Mouse (Mus musculus) midbrain, embryonic 14.5 days (tissue): ENCODE data around the gene Gtpbp2. TPM values are rescaled to one million over a fixed set of nuclear protein-coding genes. Genes with fewer than 3 reads are reported as not detected.

ENCODE experiments used
- ATAC-seq: fragments of 200-750 bp; cut with Nextera tagmentation; 2 replicates; pipeline ENCODE4 v1.8.0; 2017; ENCODE audit warnings: moderate number of reproducible peaks, moderate library complexity; ENCODE audit not compliant: low FRiP score, low TSS enrichment
- DNase-seq: peaks from one replicate; pipeline ENCODE4 v3.0.0-alpha.2; 2015
- H3K27ac ChIP-seq: fragments of 300-500 bp; sonication (generic); replicated peaks from 2 replicates; pipeline ENCODE4 v1.5.1; 2014; ENCODE audit warnings: mild to moderate bottlenecking, low read depth, low read length, moderate library complexity
- H3K27me3 ChIP-seq: fragments of 300-500 bp; sonication (generic); 2 replicates; pipeline ENCODE4 v1.6.1; 2014; ENCODE audit warnings: low read length, control low read depth, mixed read lengths; ENCODE audit not compliant: control insufficient read depth, insufficient read depth
- H3K36me3 ChIP-seq: fragments of 300-500 bp; sonication (generic); 2 replicates; pipeline ENCODE4 v1.6.1; 2014; ENCODE audit warnings: low read length, control low read depth; ENCODE audit not compliant: control insufficient read depth, insufficient read depth
- H3K4me1 ChIP-seq: fragments of 300-500 bp; sonication (generic); 2 replicates; pipeline ENCODE4 v1.6.1; 2014; ENCODE audit warnings: mild to moderate bottlenecking, antibody characterized with exemption, low read length, control low read depth; ENCODE audit not compliant: control insufficient read depth, insufficient read depth
- H3K4me2 ChIP-seq: fragments of 300-500 bp; sonication (generic); 2 replicates; pipeline ENCODE4 v1.6.1; 2014; ENCODE audit warnings: mild to moderate bottlenecking, low read length, moderate library complexity
- H3K4me3 ChIP-seq: fragments of 300-500 bp; sonication (generic); replicated peaks from 2 replicates; pipeline ENCODE4 v1.5.1; 2014; ENCODE audit warnings: low read depth, low read length
- H3K9ac ChIP-seq: fragments of 300-500 bp; sonication (generic); replicated peaks from 2 replicates; pipeline ENCODE4 v1.6.1; 2014; ENCODE audit warnings: mild to moderate bottlenecking, low read length, moderate library complexity
- H3K9me3 ChIP-seq: fragments of 300-500 bp; sonication (generic); 2 replicates; pipeline ENCODE4 v1.6.1; 2016; ENCODE audit warnings: low read length, control low read depth, mixed read lengths; ENCODE audit not compliant: control insufficient read depth
- WGBS: fragments of 180-500 bp; shearing (Covaris S2); extraction: QIAGEN DNeasy Blood & Tissue Kit; methylation state at CpG from one replicate; pipeline ENCODE4 v1.1.7; 2014; 5-methylcytosine and 5-hydroxymethylcytosine counted together
- polyA plus RNA-seq: library from polyadenylated mRNA; unstranded; fragments of >200 nt; fragmentation: Nextera tagmentation; extraction: Ambion mirVana; gene quantifications from 2 replicates; pipeline ENCODE4 v1.2.1, GENCODE M21; 2014

Gene Gtpbp2
- polyA plus RNA-seq, 1 experiment from 2014 or later = 27.2 TPM

DNA sequence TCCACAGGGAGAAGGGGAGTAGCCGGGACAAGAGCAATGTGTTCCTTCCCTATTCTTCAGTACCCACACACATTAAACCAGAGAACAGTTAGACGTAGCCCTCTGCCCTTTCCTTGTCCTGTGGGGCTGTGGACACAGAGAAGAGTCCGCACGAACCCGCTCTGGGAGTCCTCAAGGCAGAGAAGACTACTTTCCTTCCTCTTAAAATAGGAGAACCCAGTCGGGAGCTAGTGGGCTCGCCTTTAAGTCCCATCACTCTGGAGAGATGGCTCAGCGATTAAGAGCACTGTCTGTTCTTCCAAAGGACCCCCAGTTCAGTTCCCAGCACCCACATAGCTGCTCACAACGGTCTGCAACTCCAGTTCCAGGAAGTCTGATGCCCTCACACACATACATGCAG lies 878 bp downstream of the Gtpbp2 start:
- peak overlapping the region; percentile 78 for H3K4me2 ChIP-seq
- WGBS = 53% methylated on average over 9 of the region's 9 CpGs
- no peaks in the 10 kb centered on the region for H3K27me3 ChIP-seq
- no peak for ATAC-seq
- peak overlapping the region; percentile 79 for H3K4me3 ChIP-seq
- H3K27ac ChIP-seq = peak overlapping the region; percentile 77
- peaks cover 14% of the 10 kb centered on the region for H3K4me1 ChIP-seq
- peaks cover 30% of the 10 kb centered on the region for H3K36me3 ChIP-seq
- H3K9me3 ChIP-seq = no peaks in the 10 kb centered on the region
- H3K9ac ChIP-seq = peak overlapping the region; percentile 86
- DNase-seq = no peak

DNA sequence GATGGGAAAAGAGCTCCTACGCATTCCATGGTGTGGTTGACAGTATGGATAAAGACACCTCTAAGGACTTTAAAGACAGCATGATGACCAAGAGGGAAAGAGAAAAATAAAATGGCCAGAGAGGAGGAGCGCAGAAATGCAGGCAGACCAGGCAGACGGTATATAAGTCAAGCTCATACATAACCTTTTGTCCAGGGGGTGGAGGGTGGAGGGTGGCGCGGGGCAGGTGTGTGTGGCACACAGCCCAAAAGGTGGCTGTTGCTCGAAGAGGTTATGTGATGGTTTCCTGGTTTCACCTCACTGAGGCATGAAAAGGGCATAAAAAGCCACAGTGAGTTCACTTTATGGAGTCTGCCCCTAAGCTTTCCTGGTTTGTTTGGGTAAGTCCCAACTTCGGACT lies 1.7 kb downstream of the Gtpbp2 start:
- H3K4me2 ChIP-seq = peak overlapping the region; percentile 78

DNA sequence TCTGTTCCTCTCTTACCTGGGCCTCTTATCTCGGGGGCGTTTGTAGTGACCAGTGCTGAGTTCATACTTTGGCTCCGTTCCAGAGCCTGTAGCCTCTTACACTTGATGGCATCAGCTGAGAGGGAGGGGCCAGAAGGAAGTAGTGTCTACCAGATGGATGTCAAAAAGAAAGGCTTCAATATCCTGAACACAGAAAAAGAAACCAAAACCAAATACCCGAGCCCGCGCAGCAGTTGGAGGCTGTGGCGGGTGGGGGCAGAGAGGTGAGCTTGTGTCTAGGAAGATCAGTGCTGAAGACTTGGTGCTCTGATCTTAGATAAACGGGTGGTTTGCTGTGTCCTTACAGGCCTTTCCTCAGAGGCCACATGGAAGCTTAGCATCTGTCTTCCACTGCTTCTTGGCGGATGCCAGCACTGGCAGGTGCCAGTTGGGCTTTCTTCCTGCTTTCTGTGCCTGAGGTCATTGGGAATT lies 2.2 kb downstream of the Gtpbp2 start:
- no peaks in the 10 kb centered on the region for H3K27me3 ChIP-seq
- H3K9ac ChIP-seq = no peak overlapping the region
- no peak overlapping the region for H3K4me3 ChIP-seq
- no peak overlapping the region for H3K27ac ChIP-seq
- H3K36me3 ChIP-seq = peaks cover 42% of the 10 kb centered on the region
- ATAC-seq (no peak), DNase-seq (no peak)
- peaks cover 14% of the 10 kb centered on the region for H3K4me1 ChIP-seq
- H3K4me2 ChIP-seq = no peak overlapping the region
- no peaks in the 10 kb centered on the region for H3K9me3 ChIP-seq
- WGBS = 91% methylated on average over 9 of the region's 9 CpGs

More for the DNA sequence above, 1.7 kb downstream of the Gtpbp2 start:
- Histone ChIP-seq H3K36me3 (peaks cover 38% of the 10 kb centered on the region), H3K4me1 (peaks cover 14% of the 10 kb centered on the region), H3K9ac (no peak overlapping the region), H3K4me3 (no peak overlapping the region), H3K27me3 (no peaks in the 10 kb centered on the region), H3K27ac (no peak overlapping the region), H3K9me3 (no peaks in the 10 kb centered on the region)
- WGBS = 95% methylated on average over 7 of the region's 7 CpGs
- DNase-seq (no peak), ATAC-seq (no peak)

DNA sequence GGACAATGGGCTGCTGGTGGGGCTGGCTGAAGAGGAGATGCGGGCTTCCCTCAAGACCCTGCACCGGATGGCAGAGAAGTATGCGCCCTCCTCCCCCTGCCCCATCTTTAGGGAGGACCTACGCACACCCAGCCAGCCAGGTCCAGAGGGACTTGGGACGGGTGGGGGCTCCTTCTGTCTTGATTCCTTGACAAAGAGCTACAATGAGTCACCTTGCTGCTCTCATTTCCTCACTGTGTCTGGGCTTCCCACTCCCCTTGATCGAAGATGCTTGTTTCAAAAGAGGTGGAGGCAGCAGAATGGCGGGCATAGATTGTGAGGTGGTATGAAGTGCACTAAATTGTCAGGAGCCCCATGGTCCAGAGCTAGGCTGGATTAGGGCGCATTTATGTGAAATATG lies 3.5 kb downstream of the Gtpbp2 start:
- H3K27ac ChIP-seq = no peak overlapping the region
- H3K9ac ChIP-seq = no peak overlapping the region
- ATAC-seq (no peak), DNase-seq (no peak)
- no peaks in the 10 kb centered on the region for H3K9me3 ChIP-seq
- peaks cover 14% of the 10 kb centered on the region for H3K4me1 ChIP-seq
- 95% methylated on average over 8 of the region's 8 CpGs for WGBS
- H3K36me3 ChIP-seq = peaks cover 52% of the 10 kb centered on the region
- no peak overlapping the region for H3K4me2 ChIP-seq
- no peak overlapping the region for H3K4me3 ChIP-seq
- no peaks in the 10 kb centered on the region for H3K27me3 ChIP-seq

DNA sequence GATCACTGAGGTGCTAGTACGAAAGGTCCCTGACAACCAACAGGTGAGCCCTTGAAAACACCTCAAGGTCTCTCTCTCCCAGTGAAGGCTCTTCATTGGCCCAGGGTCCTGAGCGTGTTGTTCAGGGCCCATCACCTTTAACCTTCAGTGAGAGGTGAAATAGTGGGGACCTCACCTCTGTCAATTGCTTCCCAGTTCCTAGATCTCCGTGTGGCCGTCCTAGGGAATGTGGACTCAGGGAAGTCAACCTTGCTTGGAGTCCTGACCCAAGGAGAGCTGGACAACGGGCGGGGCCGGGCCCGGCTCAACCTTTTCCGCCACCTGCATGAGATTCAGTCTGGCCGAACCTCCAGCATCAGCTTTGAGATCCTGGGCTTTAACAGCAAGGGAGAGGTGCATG lies 4.0 kb downstream of the Gtpbp2 start:
- Histone ChIP-seq H3K4me3 (no peak overlapping the region), H3K36me3 (peaks cover 57% of the 10 kb centered on the region), H3K27ac (no peak overlapping the region), H3K27me3 (no peaks in the 10 kb centered on the region), H3K4me2 (no peak overlapping the region), H3K9ac (no peak overlapping the region), H3K9me3 (no peaks in the 10 kb centered on the region), H3K4me1 (peaks cover 14% of the 10 kb centered on the region)
- DNase-seq (no peak), ATAC-seq (no peak)
- 92% methylated on average over 10 of the region's 10 CpGs for WGBS

DNA sequence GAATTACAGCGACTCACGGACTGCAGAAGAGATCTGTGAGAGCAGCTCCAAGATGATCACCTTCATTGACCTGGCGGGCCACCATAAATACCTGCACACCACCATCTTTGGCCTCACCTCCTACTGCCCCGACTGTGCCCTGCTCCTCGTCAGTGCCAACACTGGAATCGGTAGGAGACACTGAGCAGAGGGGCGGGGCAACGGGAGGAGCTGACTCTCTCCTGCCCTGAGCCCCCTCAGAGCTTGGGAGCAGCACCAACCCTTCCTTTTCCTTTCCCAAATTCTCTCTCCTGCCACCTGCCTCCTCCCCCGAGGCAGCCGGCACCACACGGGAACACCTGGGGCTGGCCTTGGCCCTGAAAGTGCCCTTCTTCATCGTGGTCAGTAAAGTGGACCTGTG lies 4.6 kb downstream of the Gtpbp2 start:
- no peaks in the 10 kb centered on the region for H3K9me3 ChIP-seq
- peaks cover 62% of the 10 kb centered on the region for H3K36me3 ChIP-seq
- H3K9ac ChIP-seq = no peak overlapping the region
- no peak overlapping the region for H3K27ac ChIP-seq
- H3K4me1 ChIP-seq = peaks cover 14% of the 10 kb centered on the region
- no peak for ATAC-seq
- H3K4me3 ChIP-seq = no peak overlapping the region
- WGBS = 91% methylated on average over 12 of the region's 12 CpGs
- no peak overlapping the region for H3K4me2 ChIP-seq
- H3K27me3 ChIP-seq = no peaks in the 10 kb centered on the region
- DNase-seq = no peak

DNA sequence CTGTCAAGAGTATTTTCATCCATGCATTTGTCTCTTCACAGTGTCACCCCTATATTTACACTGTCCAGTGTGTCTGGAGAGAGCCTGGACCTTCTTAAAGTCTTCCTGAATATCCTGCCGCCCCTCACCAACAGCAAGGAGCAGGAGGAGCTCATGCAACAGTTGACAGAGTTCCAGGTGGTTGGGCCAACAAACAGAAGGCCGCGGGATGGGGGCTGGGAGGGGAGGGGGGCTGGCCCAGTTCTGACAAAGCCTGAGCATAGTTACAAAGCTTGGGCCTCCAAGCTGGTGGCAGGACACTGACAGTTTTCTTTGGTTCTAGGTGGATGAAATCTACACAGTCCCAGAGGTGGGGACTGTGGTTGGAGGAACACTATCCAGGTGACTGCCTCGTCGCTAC lies 5.4 kb downstream of the Gtpbp2 start:
- 90% methylated on average over 5 of the region's 5 CpGs for WGBS
- H3K36me3 ChIP-seq = peaks cover 71% of the 10 kb centered on the region
- DNase-seq = no peak

DNA sequence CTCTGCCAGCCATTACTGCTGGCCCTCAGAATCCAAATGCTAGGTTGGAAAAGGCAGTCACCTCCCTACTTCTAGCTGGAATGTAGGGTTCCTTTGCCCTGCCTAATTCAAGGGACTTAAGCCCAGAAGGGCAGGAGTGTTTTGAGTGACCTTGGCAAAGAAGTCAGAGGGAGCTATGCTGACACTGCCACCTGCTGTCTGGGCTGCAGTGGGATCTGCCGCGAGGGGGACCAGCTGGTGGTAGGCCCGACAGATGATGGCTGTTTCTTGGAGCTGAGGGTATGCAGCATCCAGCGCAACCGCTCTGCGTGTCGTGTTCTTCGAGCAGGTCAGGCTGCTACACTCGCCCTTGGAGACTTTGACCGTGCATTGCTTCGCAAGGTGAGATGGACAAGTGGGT lies 6.2 kb downstream of the Gtpbp2 start:
- 86% methylated on average over 11 of the region's 11 CpGs for WGBS

More for the DNA sequence above, 5.4 kb downstream of the Gtpbp2 start:
- H3K4me1 ChIP-seq = peaks cover 14% of the 10 kb centered on the region
- no peak for ATAC-seq
- no peak overlapping the region for H3K4me3 ChIP-seq
- H3K9me3 ChIP-seq = no peaks in the 10 kb centered on the region
- H3K4me2 ChIP-seq = no peak overlapping the region
- no peaks in the 10 kb centered on the region for H3K27me3 ChIP-seq
- H3K9ac ChIP-seq = no peak overlapping the region
- no peak overlapping the region for H3K27ac ChIP-seq

DNA sequence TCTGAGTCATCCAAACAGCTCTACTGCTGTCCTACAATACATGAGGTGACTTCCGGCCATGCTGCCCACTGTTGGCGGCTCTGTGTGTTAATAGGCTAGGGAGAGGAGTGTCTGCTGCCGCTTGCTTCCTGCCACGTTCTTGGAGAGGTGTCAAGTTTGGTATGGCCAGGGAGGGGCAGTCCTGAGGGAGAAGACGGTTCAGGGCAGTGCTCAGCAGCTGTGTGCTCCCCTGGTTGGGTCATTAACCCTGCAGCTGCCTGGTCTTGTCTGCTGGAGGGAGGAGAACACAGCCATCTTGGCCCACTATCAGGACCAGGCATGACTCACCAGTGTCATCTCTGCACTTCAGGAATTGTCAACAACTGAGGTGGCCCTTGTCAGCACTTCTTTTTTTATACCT lies 7.5 kb downstream of the Gtpbp2 start:
- Histone ChIP-seq H3K27ac (no peak overlapping the region), H3K36me3 (peaks cover 89% of the 10 kb centered on the region), H3K27me3 (no peaks in the 10 kb centered on the region), H3K4me3 (no peak overlapping the region), H3K4me1 (no peaks in the 10 kb centered on the region), H3K9me3 (no peaks in the 10 kb centered on the region), H3K9ac (no peak overlapping the region), H3K4me2 (no peak overlapping the region)
- DNase-seq (no peak), ATAC-seq (0 out of 2 replicates have a peak, but pooled peaks have one; percentile 19)
- 64% methylated on average over 5 of the region's 5 CpGs for WGBS

More for the DNA sequence above, 6.2 kb downstream of the Gtpbp2 start:
- no peak overlapping the region for H3K27ac ChIP-seq
- ATAC-seq = no peak
- no peak overlapping the region for H3K4me3 ChIP-seq
- H3K9ac ChIP-seq = no peak overlapping the region
- H3K4me2 ChIP-seq = no peak overlapping the region
- H3K9me3 ChIP-seq = no peaks in the 10 kb centered on the region
- peaks cover 76% of the 10 kb centered on the region for H3K36me3 ChIP-seq
- peaks cover 9% of the 10 kb centered on the region for H3K4me1 ChIP-seq
- DNase-seq = no peak
- H3K27me3 ChIP-seq = no peaks in the 10 kb centered on the region
